Mouse (Mus musculus) urinary bladder, adult 2 months (tissue): Measurements from ENCODE around the gene Ddr1. TPM values are rescaled to one million over a fixed set of nuclear protein-coding genes. Genes with fewer than 3 reads are reported as not detected.
A peak's percentile ranks its signal among the peaks of the same experiment; 100 is the strongest.

Experiments used
- DNase-seq: peaks from one replicate; pipeline ENCODE4 v3.0.0; 2022; ENCODE audit warnings: low spot score
- polyA plus RNA-seq: library from polyadenylated mRNA; depleted of rRNA; stranded (reverse); fragments of >200 nt; gene quantifications from 2 replicates; pipeline ENCODE4 v1.2.3, GENCODE M21; 2012

Gene Ddr1
- polyA plus RNA-seq, 1 experiment: 20.2 TPM

DNA sequence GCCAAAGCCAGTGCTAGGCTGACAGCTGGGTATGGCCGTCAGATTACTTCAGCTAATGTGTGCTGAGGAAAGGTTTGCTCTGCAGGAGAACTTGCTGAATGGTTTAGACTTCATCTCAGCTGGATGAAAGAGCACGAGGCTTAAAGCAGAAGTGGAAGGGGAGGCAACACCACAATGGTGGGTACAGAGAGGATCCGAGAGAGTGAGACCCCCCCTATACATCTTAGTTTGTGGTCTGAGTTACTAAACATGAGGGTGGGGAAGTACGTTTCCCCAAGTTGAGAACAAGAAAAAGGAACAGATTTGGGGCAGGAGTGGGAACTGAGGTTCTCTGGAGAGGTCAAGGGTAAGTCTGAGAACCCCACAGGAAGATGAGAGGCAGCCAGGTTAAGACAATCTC is 12.1 kb downstream of the Ddr1 start:
- DNase-seq: no peak

DNA sequence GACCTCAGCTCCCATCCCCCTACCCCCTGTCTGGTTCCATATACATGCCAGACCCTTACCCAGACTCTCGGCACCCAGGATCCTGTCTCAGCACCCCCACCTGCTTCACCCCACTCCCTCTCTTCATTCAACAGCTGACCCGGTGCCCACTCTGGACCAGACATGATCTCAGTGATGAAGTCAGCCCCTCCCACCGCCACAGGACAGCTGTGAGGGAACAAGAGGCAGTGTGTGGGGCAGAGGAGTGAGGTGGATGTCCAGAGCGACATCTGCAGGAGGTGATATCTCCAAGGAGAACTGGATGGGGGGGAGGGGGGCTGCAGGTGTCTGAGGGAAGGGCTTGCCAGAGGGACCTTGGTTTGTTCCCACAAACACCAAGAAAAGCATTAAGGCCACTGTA is 12.6 kb downstream of the Ddr1 start:
- no peak for DNase-seq

DNA sequence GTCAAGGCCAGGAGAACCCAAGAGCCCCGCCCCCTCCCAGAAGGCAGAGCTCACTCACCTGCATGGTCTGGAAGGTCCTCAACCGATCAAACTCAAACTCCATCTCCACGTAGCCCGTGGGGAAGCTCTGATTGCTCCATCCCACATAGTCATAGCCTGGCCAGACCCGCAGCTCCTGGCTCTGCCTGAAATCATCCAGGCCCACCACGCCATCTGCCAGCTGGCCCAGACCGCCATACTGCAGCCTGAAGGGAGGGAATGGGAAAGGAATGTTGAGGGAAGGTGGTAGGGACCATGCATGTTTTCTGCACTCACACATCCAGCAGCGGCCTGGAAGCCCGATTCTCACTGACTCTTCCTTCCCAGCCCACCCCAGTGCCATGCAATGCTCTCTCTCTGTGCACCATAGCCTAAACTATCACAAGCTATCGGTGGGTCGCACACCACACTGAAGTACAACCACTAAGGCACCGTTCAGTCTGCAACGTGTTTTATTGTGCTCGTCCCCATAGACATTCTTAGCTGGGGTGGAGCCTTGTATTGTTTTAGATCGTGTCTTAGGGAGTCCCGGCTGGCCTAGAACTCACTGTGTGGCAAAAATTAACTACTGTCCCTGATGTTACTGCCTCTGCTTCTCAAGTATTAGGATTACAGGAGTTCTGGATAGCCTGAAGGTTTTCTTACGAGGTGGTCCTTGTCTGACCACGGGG is 14.3 kb downstream of the Ddr1 start:
- DNase-seq: no peak

DNA sequence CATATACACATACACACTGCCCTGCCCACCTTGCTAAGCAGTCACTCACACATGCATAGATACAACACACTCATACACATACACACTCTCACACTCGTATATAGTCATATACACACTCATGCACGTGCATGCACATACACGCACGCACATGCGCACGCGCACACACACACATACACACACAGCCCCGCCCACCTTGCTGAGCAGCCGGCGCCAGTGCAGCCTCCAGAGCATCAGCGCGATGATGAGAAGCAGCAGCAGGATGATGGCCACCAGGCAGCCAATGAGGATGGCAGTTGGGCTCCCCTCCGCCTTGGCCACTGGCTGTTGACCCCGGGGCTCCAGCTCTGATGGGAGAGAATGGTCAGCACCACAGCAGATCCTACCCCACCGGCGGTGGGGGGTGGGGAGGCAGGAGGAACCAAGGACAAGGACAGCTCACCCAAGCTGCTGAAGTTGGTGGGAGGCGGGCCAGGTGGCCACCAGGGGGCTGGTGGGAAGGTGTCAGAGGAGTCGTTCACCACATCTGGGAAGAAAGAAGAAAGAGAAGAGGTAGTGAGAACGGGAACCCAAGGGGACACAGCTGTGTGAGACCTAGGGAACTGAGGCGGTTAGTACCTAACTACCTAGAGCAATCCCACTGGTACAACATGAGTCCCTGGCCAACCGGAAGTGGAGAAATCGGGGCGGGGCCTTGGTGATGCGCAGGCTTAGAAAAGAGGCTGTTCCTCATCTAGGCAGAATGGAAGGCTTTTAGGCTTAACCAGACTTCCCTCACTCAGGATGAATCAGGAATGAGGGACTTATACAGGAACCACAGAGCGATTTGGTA is 15.9 kb downstream of the Ddr1 start:
- DNase-seq: no peak

DNA sequence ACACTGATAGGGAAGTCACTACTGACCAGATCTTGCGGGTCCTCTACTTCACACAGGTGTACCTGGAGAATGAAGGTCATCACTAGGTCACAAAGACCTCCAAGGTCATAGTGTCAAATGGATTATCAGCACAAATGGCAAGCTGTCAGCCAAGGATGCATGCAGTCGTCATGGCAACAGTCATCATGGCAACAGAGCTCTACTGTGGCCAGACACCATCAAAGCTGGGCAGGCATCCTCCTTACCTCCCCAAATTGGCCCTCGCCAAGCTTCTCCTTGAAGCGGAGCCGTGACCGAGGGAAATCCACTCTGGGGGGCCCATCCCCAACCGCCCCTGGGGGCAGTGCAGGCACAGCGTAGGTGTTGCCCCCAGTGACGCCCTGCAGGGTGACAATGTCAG is 19.4 kb downstream of the Ddr1 start:
- DNase-seq: no peak

DNA sequence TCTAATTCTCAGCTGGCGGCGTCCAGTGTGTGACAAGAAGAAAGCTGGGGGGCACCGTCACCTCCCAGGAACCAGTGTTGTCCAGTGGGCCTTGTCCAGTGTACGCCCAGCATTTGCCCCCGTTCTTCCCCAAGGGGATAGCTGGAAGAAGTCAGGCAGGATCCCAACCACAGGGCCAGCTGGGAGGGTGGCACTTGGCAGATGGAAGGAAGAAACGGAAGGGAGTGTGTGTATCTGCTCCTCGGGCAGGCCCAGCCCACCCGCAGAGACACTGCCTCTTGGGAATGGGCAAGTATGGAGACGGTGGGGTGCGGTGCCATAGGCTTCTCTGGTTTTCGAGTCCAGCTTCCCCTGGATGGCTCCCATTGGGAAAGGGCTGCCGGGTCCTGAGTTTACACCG is 22.4 kb downstream of the Ddr1 start:
- no peak for DNase-seq

DNA sequence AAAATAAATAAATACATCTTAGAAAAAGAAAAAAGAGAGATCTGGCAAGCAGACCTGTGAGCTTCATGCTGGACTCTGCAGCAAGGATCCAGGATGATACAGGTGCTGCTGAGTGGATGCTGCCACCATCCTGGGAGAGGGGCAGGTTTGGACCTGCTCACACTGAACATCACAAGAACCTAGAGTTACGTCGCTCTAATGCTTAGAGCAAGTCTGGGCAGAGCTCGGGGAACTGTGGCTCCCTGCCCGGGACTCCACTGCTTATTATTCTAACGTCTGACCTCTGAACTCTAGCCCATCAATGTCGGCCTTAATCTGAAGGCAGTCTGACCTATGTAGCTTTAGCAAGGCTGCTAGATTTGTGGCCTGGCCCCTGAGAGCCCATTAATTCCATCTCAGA is 23.8 kb downstream of the Ddr1 start:
- DNase-seq: no peak

DNA sequence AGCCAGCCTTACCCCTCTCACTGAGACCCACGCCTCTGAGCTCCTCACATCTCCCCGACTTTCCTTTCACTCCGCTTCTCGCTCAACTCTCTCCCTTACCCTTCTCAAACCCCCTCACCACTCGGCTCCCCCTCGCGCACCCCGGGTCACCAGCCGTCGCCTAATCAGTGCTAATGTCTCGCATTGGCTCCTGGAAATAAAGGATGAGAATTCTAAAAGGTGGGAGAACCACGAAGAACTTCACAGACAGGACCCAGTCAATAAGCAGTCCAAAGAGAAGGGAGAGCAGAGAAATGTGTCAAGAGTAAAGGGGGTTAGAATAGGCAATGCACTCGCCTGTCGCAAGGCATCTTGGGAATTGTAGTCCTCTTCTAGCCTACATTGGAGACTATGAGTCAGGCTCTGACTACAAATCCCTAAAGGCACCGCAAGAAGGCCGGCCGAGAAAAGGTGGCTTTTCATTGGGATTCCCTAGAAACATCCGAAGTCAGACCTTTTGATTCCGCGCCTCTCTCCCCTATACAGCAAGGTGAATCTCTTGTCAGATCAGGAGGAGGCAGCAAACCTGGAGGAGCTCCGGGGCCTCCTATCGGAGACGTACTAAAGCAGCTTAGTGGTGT is 30.9 kb downstream of the Ddr1 start, which contains the start of gene Gtf2h4:
Gtf2h4 (minus strand) TSS at position 324 of the 620 bp plus-strand sequence.
- DNase-seq: no peak

DNA sequence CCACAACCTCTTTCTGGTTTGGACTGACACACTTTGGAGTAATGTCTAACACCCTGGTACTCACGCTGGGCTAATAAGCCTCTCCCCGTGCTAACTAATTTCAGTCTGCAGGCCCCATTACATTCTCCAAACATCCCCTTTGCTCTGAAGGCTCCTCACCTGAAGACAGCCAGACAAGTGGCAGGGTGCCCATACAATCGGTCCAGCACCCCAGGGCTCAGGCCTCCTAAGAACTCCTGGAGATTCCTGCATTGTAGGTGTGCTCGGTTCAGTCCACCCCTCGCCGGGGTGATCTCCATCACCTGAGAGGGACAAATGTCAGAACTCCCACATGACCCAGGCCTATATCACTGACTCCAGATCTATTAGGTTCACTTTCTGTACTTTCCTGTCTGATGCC is 31.9 kb downstream of the Ddr1 start:
- no peak for DNase-seq

DNA sequence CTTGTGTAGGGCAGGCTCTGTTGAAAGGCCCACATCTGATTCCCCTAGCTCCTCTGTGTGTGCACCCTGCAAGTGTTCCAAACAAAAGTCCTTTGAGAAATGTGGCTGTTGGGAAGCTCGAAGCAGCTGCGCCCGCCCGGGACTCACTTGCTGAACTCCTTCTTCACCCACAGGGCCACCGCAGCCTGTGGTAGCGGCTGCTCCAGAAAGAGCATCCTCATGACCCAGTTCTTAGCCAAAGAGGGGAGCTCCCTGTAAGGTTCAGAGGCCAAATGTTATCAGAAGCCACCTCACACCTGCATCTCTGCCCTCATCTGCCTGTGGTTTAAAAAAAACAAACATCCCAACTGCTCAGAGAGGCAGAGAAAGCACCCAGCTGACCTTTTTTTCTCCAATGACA is 32.6 kb downstream of the Ddr1 start:
- no peak for DNase-seq

DNA sequence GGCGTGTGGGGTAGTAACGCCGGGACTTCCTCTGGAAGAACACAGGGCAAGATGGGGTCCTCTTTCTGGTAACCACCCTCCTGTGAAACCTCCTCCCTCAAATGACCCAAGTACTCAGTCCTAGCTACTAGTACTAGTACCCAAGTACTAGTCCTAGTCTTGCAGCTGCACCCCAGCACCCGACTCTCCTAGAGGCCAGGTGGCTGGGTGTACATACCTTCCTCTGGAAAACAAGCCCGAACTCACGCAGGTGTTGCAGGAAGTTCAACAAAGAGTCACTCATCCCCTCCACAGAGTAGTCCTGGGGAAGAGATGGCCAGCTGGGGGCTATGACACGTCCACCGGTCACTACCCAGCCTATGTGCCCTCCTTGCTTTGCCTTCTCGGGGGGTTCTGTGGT is 34.7 kb downstream of the Ddr1 start:
- no peak for DNase-seq

DNA sequence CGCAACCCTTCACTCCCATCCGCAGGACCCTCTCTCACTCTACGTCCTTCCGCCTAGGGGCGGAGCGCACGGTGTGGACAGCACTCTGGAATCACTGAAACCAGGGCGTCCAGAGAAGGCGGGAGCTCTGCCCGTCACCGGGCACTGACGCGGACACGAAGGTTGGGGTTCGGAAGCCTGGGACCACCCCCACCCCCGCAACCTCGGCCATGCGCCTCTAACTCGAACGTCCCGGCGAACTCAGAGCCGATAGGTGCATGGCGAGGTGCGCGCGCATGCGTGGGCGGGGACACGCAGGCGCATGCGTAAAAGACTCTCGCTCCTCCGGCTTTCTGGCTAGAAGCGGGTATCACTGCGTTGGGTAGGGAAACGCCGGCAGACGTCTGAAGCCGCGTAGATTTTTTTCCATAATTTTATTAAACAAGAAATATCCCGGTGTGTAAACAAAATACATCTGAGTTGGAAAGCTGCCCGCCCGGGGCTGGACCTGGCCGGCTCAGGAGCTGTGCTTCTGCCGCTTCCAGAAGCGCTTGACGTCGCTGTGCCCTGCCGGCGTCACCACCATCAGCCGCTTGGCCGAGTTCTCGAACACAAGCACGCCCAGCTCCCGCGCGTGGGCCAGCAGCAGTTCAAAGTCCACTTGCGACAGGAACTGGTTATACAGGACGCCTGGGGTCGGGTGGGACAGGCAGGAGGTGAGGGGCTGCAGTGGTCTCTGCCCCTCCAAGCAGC is 36.9 kb downstream of the Ddr1 start, which contains the start of gene Vars2:
Vars2 (minus strand) TSS at position 259 of the 732 bp plus-strand sequence.
- DNase-seq: peak; percentile 96

DNA sequence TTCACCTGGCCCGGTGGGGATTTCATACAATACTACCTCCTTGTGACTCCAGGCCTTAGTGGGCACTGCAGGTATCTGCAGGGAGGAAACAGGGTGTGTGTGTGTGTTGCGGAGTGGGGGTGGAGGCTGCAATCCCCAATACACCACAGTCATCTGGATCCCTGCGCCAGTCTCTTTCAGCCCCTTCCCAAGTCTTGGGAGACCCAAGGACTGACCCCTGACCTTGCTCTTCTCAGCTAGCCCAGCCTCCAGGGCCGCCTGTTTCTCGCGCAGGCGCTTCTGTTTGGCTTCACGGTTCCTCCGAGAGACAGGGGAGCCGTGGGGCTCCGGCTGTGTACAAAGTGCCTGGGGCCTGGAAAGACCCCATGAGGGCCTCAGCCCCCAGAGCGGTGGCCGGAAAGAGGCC is 37.6 kb downstream of the Ddr1 start:
- DNase-seq: no peak

DNA sequence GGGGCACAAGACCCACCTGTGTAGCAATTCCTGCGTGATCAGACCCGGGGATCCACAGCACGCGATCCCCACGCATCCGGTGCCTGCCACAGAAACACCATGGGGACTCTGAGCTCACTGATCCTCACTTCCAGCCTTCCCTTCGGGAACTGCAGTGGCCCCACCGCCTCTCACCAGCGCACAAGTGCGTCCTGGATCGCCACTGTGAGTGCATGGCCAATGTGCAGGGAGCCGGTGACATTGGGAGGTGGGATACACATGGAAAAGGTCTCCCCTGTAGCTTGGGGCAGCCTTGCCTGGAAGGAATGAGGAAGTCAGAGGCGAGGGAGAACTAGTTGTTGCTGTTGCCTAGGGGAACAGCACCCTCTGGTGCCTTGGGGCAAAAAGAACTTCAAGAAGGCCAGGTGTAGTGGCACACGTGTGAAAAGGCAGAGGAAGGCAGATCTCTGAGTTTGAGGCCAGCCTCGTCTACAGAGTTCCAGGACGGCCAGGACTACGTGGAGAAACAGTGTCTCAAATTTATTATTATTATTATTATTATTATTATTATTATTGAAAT is 38.4 kb downstream of the Ddr1 start:
- DNase-seq: no peak

DNA sequence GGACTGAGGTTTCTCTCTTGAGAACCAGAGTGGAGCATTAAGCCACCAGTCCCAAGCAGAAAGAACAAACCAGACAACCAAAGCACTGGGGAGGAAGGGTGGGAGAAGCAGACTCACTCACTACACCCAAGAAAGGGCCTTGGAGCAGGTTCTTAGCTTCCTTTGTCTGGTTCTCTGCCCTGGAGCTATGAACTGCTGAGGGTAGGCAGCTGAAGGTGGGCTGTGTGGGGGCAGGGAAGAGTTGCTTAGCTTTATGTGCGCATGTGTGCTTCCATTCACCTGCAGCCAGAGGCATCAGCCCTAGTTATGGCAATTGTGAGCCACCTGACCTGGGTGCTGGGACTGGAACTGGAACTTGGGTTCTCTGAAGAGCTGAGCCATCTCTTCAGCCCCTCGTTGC is 51.3 kb downstream of the Ddr1 start:
- no peak for DNase-seq

DNA sequence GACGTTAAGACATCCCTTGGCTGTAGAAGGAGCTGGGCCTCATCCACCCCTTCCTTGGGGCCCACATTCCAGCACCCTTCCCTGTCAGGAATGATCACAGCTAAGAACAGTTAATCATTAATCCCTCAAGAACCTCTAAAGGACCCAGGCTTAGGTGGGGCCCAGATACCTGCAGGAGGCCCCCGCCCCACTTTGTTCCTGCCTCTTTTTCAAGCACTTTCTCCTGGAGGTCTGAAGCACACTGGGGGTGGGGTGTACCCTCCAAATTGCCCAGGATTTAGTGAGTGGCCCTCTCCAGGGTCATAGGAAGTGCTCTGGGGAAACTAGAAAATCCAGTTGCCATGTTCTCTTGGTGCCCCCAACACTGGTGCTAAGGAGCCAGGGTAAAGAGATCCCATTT is 55.0 kb downstream of the Ddr1 start:
- DNase-seq: no peak

DNA sequence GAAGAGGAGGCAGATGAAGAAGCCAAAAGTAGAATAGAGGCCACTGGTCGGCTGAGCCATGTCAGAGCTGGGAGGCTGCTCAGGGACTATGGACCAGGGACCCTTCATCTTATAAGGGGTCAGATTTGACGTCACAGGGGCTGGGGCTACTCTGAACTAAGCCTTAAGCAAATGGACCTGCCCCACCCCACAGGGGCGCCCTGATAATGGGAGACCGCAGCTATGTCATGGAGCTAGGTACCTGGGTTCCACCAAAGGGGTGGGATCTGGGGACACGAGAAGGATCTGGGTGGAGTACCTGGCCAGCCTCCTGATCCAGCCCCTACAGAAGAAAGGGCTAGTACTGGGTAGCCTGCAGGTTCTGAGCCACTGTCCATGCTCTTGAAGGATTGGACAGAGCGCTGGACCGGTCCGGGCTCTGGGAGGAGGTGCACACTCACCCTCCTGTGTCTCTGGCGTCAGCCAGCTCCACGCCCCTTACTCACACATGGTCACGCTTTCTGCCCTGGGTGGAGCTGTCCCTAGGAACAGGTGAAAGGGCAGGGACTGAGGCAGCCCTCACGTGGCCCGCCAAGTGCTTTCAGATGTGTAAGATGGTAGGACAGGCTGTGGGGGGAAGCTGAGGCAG is 60.7 kb downstream of the Ddr1 start, which contains the start of gene Mucl3:
Mucl3 (minus strand) TSS at position 87 of the 628 bp plus-strand sequence.
- peak; percentile 15 for DNase-seq

DNA sequence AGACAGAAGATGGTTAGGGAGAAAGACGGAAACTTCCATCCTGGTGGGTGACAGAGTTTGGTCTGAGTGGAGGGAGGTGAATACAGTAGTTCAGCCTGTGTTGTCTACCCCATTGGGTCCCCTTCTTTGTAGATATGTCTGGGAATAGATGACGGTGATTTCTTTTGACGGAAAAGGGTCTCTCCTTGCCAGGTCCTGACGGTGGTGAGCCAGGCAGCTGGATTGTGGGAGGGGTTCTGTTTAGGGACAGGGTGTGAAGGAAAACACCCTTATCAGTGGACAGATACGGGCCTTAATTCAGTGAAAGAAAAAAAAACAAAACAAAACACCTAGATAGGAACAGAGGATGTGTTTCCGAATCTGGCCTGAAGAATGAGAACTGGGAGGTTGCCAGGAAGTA is 65.1 kb downstream of the Ddr1 start:
- no peak for DNase-seq

DNA sequence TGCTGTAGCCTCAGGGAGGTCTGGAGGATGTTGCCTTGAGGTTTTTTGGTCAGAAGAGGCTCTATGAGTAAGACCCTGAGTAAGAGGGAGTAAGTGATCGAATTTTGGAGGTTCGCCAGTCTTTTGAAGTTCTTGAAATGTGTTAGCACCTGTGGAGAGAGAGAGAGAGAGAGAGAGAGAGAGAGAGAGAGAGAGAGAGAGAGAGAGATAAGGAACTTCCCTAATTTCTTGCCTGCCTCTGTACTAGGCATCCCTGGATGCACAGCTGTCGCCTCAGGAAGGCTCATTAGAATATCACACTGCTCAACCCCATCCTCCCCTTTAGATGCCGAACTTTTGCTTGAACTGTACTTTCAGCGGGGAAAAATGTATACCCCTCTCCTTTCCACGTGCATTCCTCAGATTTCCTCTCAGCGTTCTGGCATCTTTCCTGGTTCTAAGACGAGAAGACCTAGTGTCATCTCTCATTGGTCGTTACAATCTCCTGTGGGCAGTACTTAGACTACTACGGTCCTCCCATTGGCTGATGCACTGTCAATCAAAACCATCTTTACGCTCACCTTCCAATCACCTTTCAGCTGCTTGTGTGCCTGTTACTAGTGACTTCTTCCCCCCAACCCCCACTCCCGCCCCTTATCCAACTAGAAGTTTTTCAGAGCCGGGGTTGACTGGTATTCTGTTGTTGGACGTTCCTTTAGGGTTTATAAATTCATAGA is 65.8 kb downstream of the Ddr1 start:
- DNase-seq: peak; percentile 20

DNA sequence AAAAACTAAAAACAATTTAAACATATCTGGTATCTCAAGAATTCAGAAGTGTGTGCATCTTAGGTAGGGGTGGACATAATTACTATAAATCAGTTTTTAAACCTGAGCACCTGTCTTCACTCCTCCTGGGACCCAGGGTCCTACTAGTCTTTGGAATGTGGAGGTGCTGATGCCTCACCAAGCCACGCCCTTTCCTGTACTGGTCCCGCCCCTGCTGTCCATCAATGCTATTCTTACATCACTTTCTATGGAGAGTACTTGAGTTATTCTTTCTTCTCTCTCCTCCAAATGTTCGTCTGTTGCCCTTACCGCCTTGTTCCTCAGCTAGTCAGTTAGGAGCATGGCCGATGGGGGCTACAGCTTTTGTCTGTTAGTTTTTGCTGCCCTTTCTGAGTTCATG is 68.1 kb downstream of the Ddr1 start:
- no peak for DNase-seq
